Mouse (Mus musculus) G1E (cell line): ENCODE measurements around the gene Ski.

Experiments used
- CTCF ChIP-seq: IDR thresholded peaks from 2 replicates; pipeline ENCODE4 v1.5.1; 2012; ENCODE audit warnings: low read depth, low read length, inconsistent platforms, mixed read lengths
- GATA1 ChIP-seq: IDR thresholded peaks from 2 replicates; pipeline ENCODE4 v1.6.1; 2012; ENCODE audit warnings: borderline replicate concordance, low read length, inconsistent platforms, mixed read lengths
- TAL1 ChIP-seq: conservative IDR thresholded peaks from 2 replicates; pipeline ENCODE4 v1.6.1; 2012; ENCODE audit warnings: low read depth, low read length, inconsistent platforms, mixed read lengths

GRCm38 (mm10) chr4:155128411-155128810 is 94.0 kb downstream of the Ski start:
- TF ChIP-seq GATA1 (no peak), CTCF (no peak), TAL1 (no peak)
